Mouse (Mus musculus): ENCODE measurements at regions not wholly inside any gene's neighbourhood (a gene's known extent, or its start where the extent isn't known, plus 50 kb on each side); places are given as distances from the start of the nearest gene placed in this dataset.

DNA sequence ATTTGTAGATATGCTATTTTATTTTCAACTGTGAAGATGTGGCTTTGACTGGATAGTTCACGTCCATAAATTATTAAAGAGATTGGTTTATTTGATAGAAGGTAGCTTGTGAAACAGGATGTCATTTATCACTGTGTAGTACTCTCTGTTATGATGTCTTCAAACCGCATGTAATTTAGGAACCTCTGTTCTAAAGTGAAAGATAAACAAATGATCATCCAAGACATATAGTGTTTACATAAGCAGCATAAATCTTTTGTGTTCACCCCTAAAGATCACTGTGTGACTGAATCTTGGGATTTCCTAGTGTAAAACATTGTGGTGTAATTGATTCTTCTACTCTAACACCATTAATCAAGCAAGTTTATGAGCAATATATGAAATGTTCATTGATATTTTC is 798.8 kb upstream of the Prmt6 start:
- Histone ChIP-seq H3K9me3 (ENCODE audit: control insufficient read depth, low read length) (no peaks in the 10 kb centered on the region), H3K27me3 (ENCODE audit: control insufficient read depth, insufficient read depth, low read length) (no peaks in the 10 kb centered on the region), H3K4me3 (ENCODE audit: low read depth, low read length) (no peak overlapping the region), H3K4me1 (ENCODE audit: control insufficient read depth, insufficient read depth, low read length) (no peaks in the 10 kb centered on the region), H3K4me2 (ENCODE audit: low read depth, severe bottlenecking) (no peak overlapping the region), H3K27ac (replicated peaks; ENCODE audit: low read depth, low read length) (no peak overlapping the region), H3K36me3 (ENCODE audit: control insufficient read depth, insufficient read depth, low read length) (no peaks in the 10 kb centered on the region), H3K9ac (ENCODE audit: low read length) (no peak overlapping the region)
- WGBS, result 87% methylated on average over 2 of the region's 2 CpGs
- ATAC-seq (ENCODE audit: insufficient number of reproducible peaks, low FRiP score, low TSS enrichment, low read depth) (no peak), DNase-seq (ENCODE audit: low spot score) (no peak)

All from limb, embryonic 11.5 days (tissue).